Mouse (Mus musculus) stomach, embryonic 14.5 days (tissue): ENCODE measurements around the gene Kcnk2. TPM values are rescaled to one million over a fixed set of nuclear protein-coding genes. Genes with fewer than 3 reads are reported as not detected.
"Not testable (repeated sequence)": the region's sequence is repeated elsewhere in the genome, so short reads cannot be mapped to it uniquely, and the experiment has no call there.

Experiments
- ATAC-seq: fragments of 200-750 bp; cut with Nextera tagmentation; 2 replicates; pipeline ENCODE4 v1.8.0; 2017; ENCODE audit warnings: low read depth, moderate TSS enrichment; ENCODE audit not compliant: insufficient number of reproducible peaks, insufficient read depth, low FRiP score
- H3K27ac ChIP-seq: fragments of 300-500 bp; sonication (generic); 2 replicates; pipeline ENCODE4 v1.5.1; 2014; ENCODE audit warnings: mild to moderate bottlenecking, low read length, moderate library complexity, mixed read lengths
- H3K27me3 ChIP-seq: fragments of 300-500 bp; sonication (generic); 2 replicates; pipeline ENCODE4 v1.6.1; 2014; ENCODE audit warnings: low read length, control low read depth, mixed read lengths; ENCODE audit not compliant: control insufficient read depth, insufficient read depth
- H3K36me3 ChIP-seq: fragments of 300-500 bp; sonication (generic); 2 replicates; pipeline ENCODE4 v1.6.1; 2014; ENCODE audit warnings: mild to moderate bottlenecking, control low read depth, low read length, moderate library complexity, mixed read lengths; ENCODE audit not compliant: control insufficient read depth, insufficient read depth
- H3K4me1 ChIP-seq: fragments of 300-500 bp; sonication (generic); 2 replicates; pipeline ENCODE4 v1.6.1; 2014; ENCODE audit warnings: low read length, control low read depth, mixed read lengths; ENCODE audit not compliant: control insufficient read depth, insufficient read depth
- H3K4me2 ChIP-seq: fragments of 300-500 bp; sonication (generic); replicated peaks from 2 replicates; pipeline ENCODE4 v1.6.1; 2014; ENCODE audit warnings: low read depth, low read length, control low read depth
- H3K4me3 ChIP-seq: fragments of 300-500 bp; sonication (generic); 2 replicates; pipeline ENCODE4 v1.5.1; 2014; ENCODE audit warnings: low read depth, low read length, control low read depth
- H3K9ac ChIP-seq: fragments of 300-500 bp; sonication (generic); replicated peaks from 2 replicates; pipeline ENCODE4 v1.6.1; 2014; ENCODE audit warnings: low read depth, mild to moderate bottlenecking, control low read depth, low read length, moderate library complexity, mixed read lengths
- H3K9me3 ChIP-seq: fragments of 300-500 bp; sonication (generic); 2 replicates; pipeline ENCODE4 v1.6.1; 2016; ENCODE audit warnings: low read depth, low read length, control low read depth; ENCODE audit not compliant: control insufficient read depth
- WGBS: fragments of 180-500 bp; shearing (Covaris S2); extraction: QIAGEN DNeasy Blood & Tissue Kit; methylation state at CpG from one replicate; pipeline ENCODE4 v1.1.7; 2014; 5-methylcytosine and 5-hydroxymethylcytosine counted together
- polyA plus RNA-seq: library from polyadenylated mRNA; unstranded; fragments of >200 nt; fragmentation: Nextera tagmentation; extraction: Ambion mirVana; gene quantifications from 2 replicates; pipeline ENCODE4 v1.2.1, GENCODE M21; 2014

Gene Kcnk2
- polyA plus RNA-seq, 1 experiment from 2014 or later: 6.8 TPM

GRCm38 (mm10) chr1:189272281-189272680, 129.8 kb downstream of the Kcnk2 start:
- 77% methylated on average over 2 of the region's 2 CpGs for WGBS
- no peaks in the 10 kb centered on the region for H3K4me1 ChIP-seq
- H3K27me3 ChIP-seq: no peaks in the 10 kb centered on the region
- no peaks in the 10 kb centered on the region for H3K9me3 ChIP-seq
- H3K27ac ChIP-seq: no peak overlapping the region
- no peak overlapping the region for H3K9ac ChIP-seq
- H3K4me2 ChIP-seq: no peak overlapping the region
- H3K36me3 ChIP-seq: no peaks in the 10 kb centered on the region
- ATAC-seq: no peak
- no peak overlapping the region for H3K4me3 ChIP-seq

- Histone ChIP-seq H3K9ac (no peak overlapping the region), H3K27me3 (no peaks in the 10 kb centered on the region), H3K27ac (no peak overlapping the region), H3K4me1 (no peaks in the 10 kb centered on the region), H3K4me3 (no peak overlapping the region), H3K36me3 (no peaks in the 10 kb centered on the region), H3K4me2 (no peak overlapping the region), H3K9me3 (no peaks in the 10 kb centered on the region)
- no peak for ATAC-seq
Observed at GRCm38 (mm10) chr1:189253631-189254030, 148.4 kb downstream of the Kcnk2 start.

GRCm38 (mm10) chr1:189253207-189253606, 148.9 kb downstream of the Kcnk2 start:
- ATAC-seq: no peak
- H3K27me3 ChIP-seq: no peaks in the 10 kb centered on the region
- H3K4me3 ChIP-seq: no peak overlapping the region
- H3K9me3 ChIP-seq: no peaks in the 10 kb centered on the region
- no peak overlapping the region for H3K4me2 ChIP-seq
- H3K27ac ChIP-seq: no peak overlapping the region
- no peaks in the 10 kb centered on the region for H3K4me1 ChIP-seq
- WGBS: 63% methylated on average over 3 of the region's 3 CpGs
- H3K9ac ChIP-seq: no peak overlapping the region
- H3K36me3 ChIP-seq: no peaks in the 10 kb centered on the region

- H3K9ac ChIP-seq, ATAC-seq, H3K4me1 ChIP-seq, H3K36me3 ChIP-seq, H3K4me3 ChIP-seq, H3K9me3 ChIP-seq, H3K4me2 ChIP-seq, H3K27ac ChIP-seq, H3K27me3 ChIP-seq: not testable (repeated sequence)
- WGBS: 74% methylated on average over 2 of the region's 2 CpGs
Observed at GRCm38 (mm10) chr1:189243206-189243605, 158.9 kb downstream of the Kcnk2 start.

GRCm38 (mm10) chr1:189235261-189235660, 166.8 kb downstream of the Kcnk2 start:
- 62% methylated on average over 5 of the region's 5 CpGs for WGBS

GRCm38 (mm10) chr1:189232829-189233228, 169.2 kb downstream of the Kcnk2 start:
- Histone ChIP-seq H3K36me3 (no peaks in the 10 kb centered on the region), H3K9ac (no peak overlapping the region), H3K27me3 (no peaks in the 10 kb centered on the region), H3K27ac (no peak overlapping the region), H3K9me3 (no peaks in the 10 kb centered on the region), H3K4me3 (no peak overlapping the region), H3K4me2 (no peak overlapping the region), H3K4me1 (peaks cover 4% of the 10 kb centered on the region; the same call in 1 of the 2 replicates)
- WGBS: 60% methylated on average over 6 of the region's 6 CpGs
- no peak for ATAC-seq

More at GRCm38 (mm10) chr1:189235261-189235660, 166.8 kb downstream of the Kcnk2 start:
- H3K36me3 ChIP-seq: no peaks in the 10 kb centered on the region
- H3K4me1 ChIP-seq: no peaks in the 10 kb centered on the region
- no peak overlapping the region for H3K9ac ChIP-seq
- H3K27me3 ChIP-seq: no peaks in the 10 kb centered on the region
- ATAC-seq: no peak
- no peaks in the 10 kb centered on the region for H3K9me3 ChIP-seq
- no peak overlapping the region for H3K4me3 ChIP-seq
- H3K27ac ChIP-seq: no peak overlapping the region
- H3K4me2 ChIP-seq: no peak overlapping the region

GRCm38 (mm10) chr1:189228222-189229084, 173.6 kb downstream of the Kcnk2 start:
- Histone ChIP-seq H3K27ac (no peak overlapping the region), H3K36me3 (no peaks in the 10 kb centered on the region), H3K4me3 (no peak overlapping the region), H3K4me2 (no peak overlapping the region), H3K27me3 (no peaks in the 10 kb centered on the region), H3K4me1 (peaks cover 4% of the 10 kb centered on the region; the same call in 1 of the 2 replicates), H3K9me3 (no peaks in the 10 kb centered on the region), H3K9ac (no peak overlapping the region)
- 64% methylated on average over 19 of the region's 19 CpGs for WGBS
- ATAC-seq: no peak

GRCm38 (mm10) chr1:189227479-189227878, 174.6 kb downstream of the Kcnk2 start:
- Histone ChIP-seq H3K4me1 (peaks cover 4% of the 10 kb centered on the region; the same call in 1 of the 2 replicates), H3K4me3 (no peak overlapping the region), H3K9me3 (no peaks in the 10 kb centered on the region), H3K27me3 (no peaks in the 10 kb centered on the region), H3K27ac (no peak overlapping the region), H3K9ac (no peak overlapping the region), H3K36me3 (no peaks in the 10 kb centered on the region), H3K4me2 (no peak overlapping the region)
- no peak for ATAC-seq
- 64% methylated on average over 4 of the region's 4 CpGs for WGBS
